Mouse (Mus musculus): ENCODE data around the gene Edem1. TPM values are rescaled to one million over a fixed set of nuclear protein-coding genes. Genes with fewer than 3 reads are reported as not detected.

Gene Edem1
- polyA plus RNA-seq, 1 experiment: 241 TPM

- no peak for DNase-seq
- Histone ChIP-seq H3K27me3 (ENCODE audit: control insufficient read depth, insufficient read depth, low read length) (no peaks in the 10 kb centered on the region), H3K36me3 (ENCODE audit: control insufficient read depth, insufficient read depth, low read length) (peaks cover 26% of the 10 kb centered on the region), H3K4me3 (ENCODE audit: control insufficient read depth, insufficient read depth, low read length) (no peak overlapping the region), H3K4me1 (replicated peaks; ENCODE audit: control insufficient read depth, insufficient read depth, low read length) (peaks cover 12% of the 10 kb centered on the region), H3K27ac (ENCODE audit: control insufficient read depth, insufficient read depth, low read length) (no peak overlapping the region; the same call in 1 of the 2 replicates)
- WGBS: 59% methylated on average over 5 of the region's 5 CpGs
- TF ChIP-seq CTCF (IDR thresholded peaks at IDR 0.05; ENCODE audit: borderline replicate concordance, control insufficient read depth, extremely low read depth, insufficient read depth, low read length, poor library complexity) (no peak), POLR2A (IDR thresholded peaks at IDR 0.05; ENCODE audit: control insufficient read depth, extremely low read depth, insufficient read depth, low read length, poor library complexity) (no peak)
Measured at GRCm38 (mm10) chr6:108827336-108827920, 1.0 kb upstream of the Edem1 start.

GRCm38 (mm10) chr6:108828872-108829271 is 431 bp downstream of the Edem1 start:
- under 1% methylated on average over 56 of the region's 56 CpGs for WGBS
- H3K4me1 ChIP-seq (replicated peaks; ENCODE audit: control insufficient read depth, insufficient read depth, low read length): peaks cover 19% of the 10 kb centered on the region
- H3K36me3 ChIP-seq (ENCODE audit: control insufficient read depth, insufficient read depth, low read length): peaks cover 17% of the 10 kb centered on the region
- H3K27me3 ChIP-seq (ENCODE audit: control insufficient read depth, insufficient read depth, low read length): no peaks in the 10 kb centered on the region
- H3K4me3 ChIP-seq (ENCODE audit: control insufficient read depth, insufficient read depth, low read length): peak overlapping the region; percentile 91
- TF ChIP-seq POLR2A (IDR thresholded peaks at IDR 0.05; ENCODE audit: control insufficient read depth, extremely low read depth, insufficient read depth, low read length, poor library complexity) (no peak), CTCF (IDR thresholded peaks at IDR 0.05; ENCODE audit: borderline replicate concordance, control insufficient read depth, extremely low read depth, insufficient read depth, low read length, poor library complexity) (no peak)
- peak overlapping the region; percentile 90 for H3K27ac ChIP-seq (ENCODE audit: control insufficient read depth, insufficient read depth, low read length)
- peak; percentile 52 for DNase-seq

GRCm38 (mm10) chr6:108829386-108830370 is 1.2 kb downstream of the Edem1 start:
- Histone ChIP-seq H3K4me1 (replicated peaks; ENCODE audit: control insufficient read depth, insufficient read depth, low read length) (peaks cover 15% of the 10 kb centered on the region), H3K36me3 (ENCODE audit: control insufficient read depth, insufficient read depth, low read length) (peaks cover 16% of the 10 kb centered on the region), H3K27me3 (ENCODE audit: control insufficient read depth, insufficient read depth, low read length) (no peaks in the 10 kb centered on the region), H3K27ac (ENCODE audit: control insufficient read depth, insufficient read depth, low read length) (peak overlapping the region; percentile 90), H3K4me3 (ENCODE audit: control insufficient read depth, insufficient read depth, low read length) (peak overlapping the region; percentile 91)
- TF ChIP-seq CTCF (IDR thresholded peaks at IDR 0.05; ENCODE audit: borderline replicate concordance, control insufficient read depth, extremely low read depth, insufficient read depth, low read length, poor library complexity): no peak
- TF ChIP-seq POLR2A (IDR thresholded peaks at IDR 0.05; ENCODE audit: control insufficient read depth, extremely low read depth, insufficient read depth, low read length, poor library complexity): no peak
- WGBS: 4% methylated on average over 22 of the region's 22 CpGs
- no peak for DNase-seq

- Histone ChIP-seq H3K27me3 (ENCODE audit: control insufficient read depth, insufficient read depth, low read length) (no peaks in the 10 kb centered on the region), H3K27ac (ENCODE audit: control insufficient read depth, insufficient read depth, low read length) (peak overlapping the region; percentile 83), H3K36me3 (ENCODE audit: control insufficient read depth, insufficient read depth, low read length) (peaks cover 18% of the 10 kb centered on the region), H3K4me1 (replicated peaks; ENCODE audit: control insufficient read depth, insufficient read depth, low read length) (peaks cover 23% of the 10 kb centered on the region), H3K4me3 (ENCODE audit: control insufficient read depth, insufficient read depth, low read length) (peak overlapping the region; percentile 32; the same call in 1 of the 2 replicates)
- DNase-seq: no peak
- TF ChIP-seq POLR2A (IDR thresholded peaks at IDR 0.05; ENCODE audit: control insufficient read depth, extremely low read depth, insufficient read depth, low read length, poor library complexity): no peak
- TF ChIP-seq CTCF (IDR thresholded peaks at IDR 0.05; ENCODE audit: borderline replicate concordance, control insufficient read depth, extremely low read depth, insufficient read depth, low read length, poor library complexity): no peak
- WGBS: 9% methylated on average over 1 of the region's 1 CpGs
Measured at GRCm38 (mm10) chr6:108832170-108832569, 3.7 kb downstream of the Edem1 start.

GRCm38 (mm10) chr6:108832989-108833388 is 4.5 kb downstream of the Edem1 start:
- peaks cover 27% of the 10 kb centered on the region for H3K36me3 ChIP-seq (ENCODE audit: control insufficient read depth, insufficient read depth, low read length)
- DNase-seq: no peak
- TF ChIP-seq POLR2A (IDR thresholded peaks at IDR 0.05; ENCODE audit: control insufficient read depth, extremely low read depth, insufficient read depth, low read length, poor library complexity) (no peak), CTCF (IDR thresholded peaks at IDR 0.05; ENCODE audit: borderline replicate concordance, control insufficient read depth, extremely low read depth, insufficient read depth, low read length, poor library complexity) (no peak)
- 6% methylated on average over 6 of the region's 6 CpGs for WGBS
- H3K4me3 ChIP-seq (ENCODE audit: control insufficient read depth, insufficient read depth, low read length): no peak overlapping the region
- H3K27me3 ChIP-seq (ENCODE audit: control insufficient read depth, insufficient read depth, low read length): no peaks in the 10 kb centered on the region
- peaks cover 24% of the 10 kb centered on the region for H3K4me1 ChIP-seq (replicated peaks; ENCODE audit: control insufficient read depth, insufficient read depth, low read length)
- no peak overlapping the region; the same call in 1 of the 2 replicates for H3K27ac ChIP-seq (ENCODE audit: control insufficient read depth, insufficient read depth, low read length)

GRCm38 (mm10) chr6:108833963-108834697 is 5.7 kb downstream of the Edem1 start:
- no peaks in the 10 kb centered on the region for H3K27me3 ChIP-seq (ENCODE audit: control insufficient read depth, insufficient read depth, low read length)
- peak overlapping the region; percentile 80 for H3K27ac ChIP-seq (ENCODE audit: control insufficient read depth, insufficient read depth, low read length)
- H3K4me1 ChIP-seq (replicated peaks; ENCODE audit: control insufficient read depth, insufficient read depth, low read length): peaks cover 25% of the 10 kb centered on the region
- H3K4me3 ChIP-seq (ENCODE audit: control insufficient read depth, insufficient read depth, low read length): peak overlapping the region; percentile 27
- 18% methylated on average over 8 of the region's 8 CpGs for WGBS
- TF ChIP-seq CTCF (IDR thresholded peaks at IDR 0.05; ENCODE audit: borderline replicate concordance, control insufficient read depth, extremely low read depth, insufficient read depth, low read length, poor library complexity): no peak
- TF ChIP-seq POLR2A (IDR thresholded peaks at IDR 0.05; ENCODE audit: control insufficient read depth, extremely low read depth, insufficient read depth, low read length, poor library complexity): no peak
- H3K36me3 ChIP-seq (ENCODE audit: control insufficient read depth, insufficient read depth, low read length): peaks cover 32% of the 10 kb centered on the region
- DNase-seq: no peak

All from thymus, adult 2 months (tissue).